Mouse (Mus musculus): ENCODE results near the gene Fkbp15.
A peak's percentile ranks its signal among the peaks of the same experiment; 100 is the strongest.

Fkbp15 gene

GRCm38 (mm10) chr4:62372410-62372809, 12.1 kb upstream of the Fkbp15 start:
- no peak for DNase-seq

- DNase-seq, result no peak
Observed at GRCm38 (mm10) chr4:62369091-62369490, 8.7 kb upstream of the Fkbp15 start.

GRCm38 (mm10) chr4:62367586-62367985, 7.2 kb upstream of the Fkbp15 start:
- no peak for DNase-seq

GRCm38 (mm10) chr4:62366291-62366690, 5.9 kb upstream of the Fkbp15 start:
- DNase-seq, result no peak

GRCm38 (mm10) chr4:62364299-62364698, 4.0 kb upstream of the Fkbp15 start:
- no peak for DNase-seq

- DNase-seq, result no peak
Observed at GRCm38 (mm10) chr4:62362437-62362836, 2.1 kb upstream of the Fkbp15 start.

- no peak for DNase-seq
Observed at GRCm38 (mm10) chr4:62361997-62362396, 1.6 kb upstream of the Fkbp15 start.

- DNase-seq, result no peak
Observed at GRCm38 (mm10) chr4:62361571-62361970, 1.2 kb upstream of the Fkbp15 start.

GRCm38 (mm10) chr4:62360805-62361455, 582 bp upstream of the Fkbp15 start:
- DNase-seq, result no peak

- no peak for DNase-seq
Observed at GRCm38 (mm10) chr4:62359256-62359775, 1.0 kb downstream of the Fkbp15 start.

- peak; percentile 9 for DNase-seq
Observed at GRCm38 (mm10) chr4:62357631-62358148, 2.7 kb downstream of the Fkbp15 start.

GRCm38 (mm10) chr4:62349371-62349770, 11.0 kb downstream of the Fkbp15 start:
- DNase-seq, result no peak

GRCm38 (mm10) chr4:62348329-62348705, 12.0 kb downstream of the Fkbp15 start:
- no peak for DNase-seq

GRCm38 (mm10) chr4:62347605-62348328, 12.6 kb downstream of the Fkbp15 start:
- no peak for DNase-seq

- no peak for DNase-seq
Observed at GRCm38 (mm10) chr4:62345827-62346226, 14.5 kb downstream of the Fkbp15 start.

- no peak for DNase-seq
Observed at GRCm38 (mm10) chr4:62344000-62344399, 16.3 kb downstream of the Fkbp15 start.

GRCm38 (mm10) chr4:62338536-62338935, 21.8 kb downstream of the Fkbp15 start:
- no peak for DNase-seq

GRCm38 (mm10) chr4:62331977-62332376, 28.4 kb downstream of the Fkbp15 start:
- no peak for DNase-seq

- no peak for DNase-seq
Observed at GRCm38 (mm10) chr4:62328941-62329660, 31.2 kb downstream of the Fkbp15 start.

GRCm38 (mm10) chr4:62326111-62326510, 34.2 kb downstream of the Fkbp15 start:
- no peak for DNase-seq

- peak; percentile 64 for DNase-seq
Observed at GRCm38 (mm10) chr4:62322684-62323083, 37.7 kb downstream of the Fkbp15 start.

- DNase-seq, result no peak
Observed at GRCm38 (mm10) chr4:62318294-62318693, 42.1 kb downstream of the Fkbp15 start.

GRCm38 (mm10) chr4:62316456-62316855, 43.9 kb downstream of the Fkbp15 start:
- no peak for DNase-seq
